ENCODE assay signal across 16 mouse cellular contexts in the genomic region with DNA sequence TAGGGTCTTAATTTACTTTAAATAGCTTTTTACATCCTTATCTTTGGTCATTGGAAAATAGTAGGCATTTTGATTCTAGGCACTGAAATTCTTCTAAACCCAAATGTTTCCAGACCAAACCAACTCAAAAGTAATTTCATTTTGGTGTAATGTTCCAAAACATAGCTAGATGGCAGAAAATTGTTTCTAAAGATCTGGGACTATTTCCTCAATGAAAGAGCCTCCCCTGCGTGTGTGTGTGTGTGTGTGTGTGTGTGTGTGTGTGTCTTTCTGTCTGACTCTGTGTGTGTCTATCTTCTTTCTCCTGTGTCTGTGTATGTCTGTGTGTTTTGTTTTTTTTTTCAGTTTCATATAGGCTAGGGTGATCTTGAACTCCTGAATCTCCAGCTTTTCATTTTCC. TPM values are rescaled to one million over a fixed set of nuclear protein-coding genes. Genes with fewer than 3 reads are reported as not detected.
DNase-seq lines count a peak whose midpoint lies in the region; ATAC-seq and TF ChIP-seq lines count a peak whose summit lies in the region.
"Had no signal": no experiment of that assay in that cellular context is flagged by ENCODE, and none has a peak within 500 bp of the region (broad histone marks: within the 10 kb centered on the region; RNA-seq: fewer than 3 reads in every experiment).

No protein-coding gene starts in this region.

- TF ChIP-seq CTCF in left cerebral cortex, adult 2 months (IDR thresholded peaks at IDR 0.05) = peak; percentile 20

- DNase-seq in left cerebral cortex, adult 2 months (ENCODE audit: extremely low spot score in 1 of 2, low spot score in 2 of 2) = no peak
- DNase-seq in left cerebral cortex, adult 11 months (ENCODE audit: low spot score) = no peak
- peak; percentile 65 for DNase-seq in CD4-positive helper T cell, adult 2 months (ENCODE audit: low read depth, low spot score)
- no peak for DNase-seq in liver, embryonic 13.5 days
- no peak for DNase-seq in yolk sac, embryonic 10.5 days (ENCODE audit: low spot score)
- DNase-seq in cerebellum, postnatal 4 days (ENCODE audit: low spot score in 2 of 2) = no peak
- no peak for DNase-seq in embryo, embryonic 10.5 days (ENCODE audit: low spot score)
- DNase-seq: adrenal gland, adult 8-10 months; cerebellum, adult 18-20 months; heart, postnatal 10 days; kidney, adult 2 months had no signal

- H3K36me3 ChIP-seq in liver, embryonic 13.5 days = no peaks in the 10 kb centered on the region
- H3K36me3 ChIP-seq: midbrain, embryonic 13.5 days had no signal

- peaks cover 98% of the 10 kb centered on the region for H3K4me1 ChIP-seq in liver, embryonic 13.5 days (replicated peaks)
- H3K4me1 ChIP-seq: midbrain, embryonic 13.5 days had no signal

- no peaks in the 10 kb centered on the region for H3K9me3 ChIP-seq in liver, embryonic 13.5 days (replicated peaks)
- H3K9me3 ChIP-seq: midbrain, embryonic 13.5 days had no signal

- ATAC-seq in CD4-positive, CD25-positive, alpha-beta regulatory T cell, adult 4 months = peak; percentile 64
- ATAC-seq in liver, embryonic 13.5 days (ENCODE audit: low read depth) = no peak
- ATAC-seq: forebrain, embryonic 14.5 days; midbrain, embryonic 13.5 days had no signal

- H3K4me2 ChIP-seq in liver, embryonic 13.5 days = peak overlapping the region; percentile 56
- H3K4me2 ChIP-seq: hindbrain, embryonic 14.5 days; midbrain, embryonic 13.5 days had no signal

- WGBS in liver, embryonic 13.5 days (ENCODE audit: insufficient replicate concordance) = 16% methylated on average over 1 of the region's 1 CpGs

- H3K27me3 ChIP-seq in liver, embryonic 13.5 days = no peaks in the 10 kb centered on the region
- H3K27me3 ChIP-seq: midbrain, embryonic 13.5 days had no signal

- intact Hi-C loops in left cerebral cortex, adult 2 months (cut with DNase I) = loop anchor here (10.0 kb wide), 1 partner anchor 183 kb away; no protein-coding TSS in a partner anchor

- H3K27ac ChIP-seq in left cerebral cortex, adult 2 months = no peak overlapping the region
- H3K27ac ChIP-seq in liver, embryonic 13.5 days = peak overlapping the region; percentile 99
- H3K27ac ChIP-seq: hindbrain, embryonic 14.5 days; macrophage; midbrain, embryonic 13.5 days had no signal

- H3K4me3 ChIP-seq in left cerebral cortex, adult 2 months = no peak overlapping the region
- no peak overlapping the region for H3K4me3 ChIP-seq in liver, embryonic 13.5 days (replicated peaks)
- H3K4me3 ChIP-seq: midbrain, embryonic 13.5 days had no signal

- H3K9ac ChIP-seq in liver, embryonic 13.5 days = peak overlapping the region; percentile 64
- H3K9ac ChIP-seq: hindbrain, embryonic 14.5 days; midbrain, embryonic 13.5 days had no signal

RNA-seq across cellular contexts. Expression of gene Aff1, which starts 49.3 kb away (rescaled TPM):
- 10 to 100 TPM; 12.8 to 16.7 TPM for total RNA-seq in left cerebral cortex, adult 2 months (2021)
- 10 to 100 TPM in 1 of 2 experiments, 1 to 10 TPM in 1; 9.4 to 18.2 TPM for polyA plus RNA-seq in CD4-positive, CD25-positive, alpha-beta regulatory T cell, adult 4 months (2017; shearing (Covaris generic))
- polyA plus RNA-seq in liver, embryonic 13.5 days (2015; fragmentation: Nextera tagmentation; extraction: Ambion mirVana) = 8.0 and 13.7 TPM in 2 replicates
